ENCODE assay signal across 8 mouse cellular contexts in the genomic region with DNA sequence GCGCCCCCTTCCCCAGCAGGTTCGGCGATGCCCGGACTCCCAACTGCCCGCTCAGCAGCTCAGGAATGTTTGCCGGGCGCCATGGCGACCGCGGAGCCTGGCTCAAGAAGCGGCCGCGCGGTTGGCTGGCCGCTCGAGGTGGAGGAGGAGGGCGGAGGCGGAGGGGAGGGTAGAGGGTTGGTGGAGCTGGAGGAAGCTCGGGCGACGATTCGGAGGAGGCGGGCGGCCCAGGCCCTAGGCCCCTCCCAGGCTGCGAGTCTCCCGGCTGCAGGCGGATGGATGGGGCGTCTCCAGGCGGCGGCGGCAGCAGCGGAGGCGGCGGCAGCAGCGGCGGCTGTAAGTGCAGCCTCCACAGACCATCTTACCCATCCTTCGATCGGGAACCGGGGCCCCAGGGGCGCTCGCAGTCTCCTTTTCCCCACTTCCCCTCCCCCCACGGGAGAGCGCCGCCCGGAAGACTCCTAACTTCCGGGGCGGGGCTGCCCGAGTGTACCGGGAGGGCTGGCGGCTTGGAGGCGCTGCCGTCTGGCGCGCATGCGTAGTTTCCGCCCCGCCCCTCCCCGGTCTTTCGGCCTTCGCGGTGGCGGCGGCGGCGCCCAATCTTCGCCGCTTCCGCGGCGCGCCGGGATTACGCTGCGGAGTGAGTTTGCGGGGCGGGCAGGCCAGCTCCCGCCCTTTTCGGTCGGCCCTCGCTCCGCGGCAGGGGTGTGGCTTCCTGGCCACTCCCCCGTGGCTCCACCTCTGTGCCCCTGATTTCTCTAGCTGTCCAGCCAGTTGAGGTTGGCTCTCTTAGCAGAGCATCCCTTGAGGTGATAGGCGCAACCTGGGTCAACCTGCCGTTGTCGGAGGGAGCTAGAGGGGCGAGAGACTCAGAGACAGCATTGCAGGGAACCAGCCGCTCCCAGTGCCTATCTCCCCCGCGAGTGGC. TPM values are rescaled to one million over a fixed set of nuclear protein-coding genes. Genes with fewer than 3 reads are reported as not detected.
A peak's percentile ranks its signal among the peaks of the same experiment; 100 is the strongest.
DNase-seq lines count a peak whose midpoint lies in the region; ATAC-seq and TF ChIP-seq lines count a peak whose summit lies in the region.

A gene (plus strand): TSS at position 207 of the 928 bp plus-strand sequence.
A gene (minus strand): TSS at position 372 of the 928 bp plus-strand sequence.

- DNase-seq in Patski (ENCODE audit: low read depth, low spot score), result peak; percentile 64
- DNase-seq in cerebellum, postnatal 14 days, result peak; percentile 96
- DNase-seq in frontal cortex, postnatal 25 days (ENCODE audit: low spot score in 2 of 2), result peak; percentile 89 to 90
- DNase-seq in hindbrain, embryonic 14.5 days (ENCODE audit: low spot score), result peak; percentile 94
- peak; percentile 96 for DNase-seq in layer of hippocampus, postnatal 36 days
- peak; percentile 97 for DNase-seq in lung, postnatal 36 days
- DNase-seq in retina, postnatal 1 day, result peak; percentile 98
- peak; percentile 93 to 94 for DNase-seq in urinary bladder, adult 18-20 months (ENCODE audit: low spot score in 2 of 2)

- peaks cover 34% of the 10 kb centered on the region for H3K4me1 ChIP-seq in hindbrain, embryonic 14.5 days (replicated peaks; ENCODE audit: control insufficient read depth, insufficient read depth, low read length)

- POLR2A ChIA-PET in Patski (lab: Charles Lee), result interaction anchor here (1.2 to 1.4 kb wide), 2 partner anchors 15 to 28 kb away, joined by 3 read pairs; no protein-coding TSS in a partner anchor

- H3K9ac ChIP-seq in hindbrain, embryonic 14.5 days, result peak within 1 kb of the TSS; percentile 83

- H3K27ac ChIP-seq in hindbrain, embryonic 14.5 days, result peak within 1 kb of the TSS; percentile 100

- CTCF ChIA-PET in Patski (lab: Charles Lee), result interaction anchor here (1.1 to 1.4 kb wide), 3 partner anchors 10 to 24 kb away, joined by 3 read pairs; no protein-coding TSS in a partner anchor

- ATAC-seq in Patski, result peak; percentile 98
- peak; percentile 99 for ATAC-seq in hindbrain, embryonic 14.5 days (ENCODE audit: low FRiP score)

- H3K36me3 ChIP-seq in hindbrain, embryonic 14.5 days (replicated peaks; ENCODE audit: control insufficient read depth, insufficient read depth), result peaks cover 8% of the 10 kb centered on the region

- no peaks in the 10 kb centered on the region for H3K27me3 ChIP-seq in Patski
- no peaks in the 10 kb centered on the region for H3K27me3 ChIP-seq in hindbrain, embryonic 14.5 days (ENCODE audit: control insufficient read depth, insufficient read depth, low read length)

- in situ Hi-C loops in Patski (cut with MboI; ENCODE audit: low pct_unique_long_range_greater_than_20kb), result no loop called here

- no peaks in the 10 kb centered on the region for H3K9me3 ChIP-seq in hindbrain, embryonic 14.5 days (ENCODE audit: control insufficient read depth, low read length)

- 0% methylated on average over 66 of the region's 90 CpGs for WGBS in hindbrain, embryonic 14.5 days

- peak within 1 kb of the TSS; percentile 79 for H3K4me2 ChIP-seq in hindbrain, embryonic 14.5 days (replicated peaks)

- H3K4me3 ChIP-seq in hindbrain, embryonic 14.5 days (replicated peaks; ENCODE audit: low read length), result peak within 1 kb of the TSS; percentile 89

- TF ChIP-seq CTCF in Patski (IDR thresholded peaks at IDR 0.05), result no peak

RNA-seq across cellular contexts. Expression of the first gene that starts in this region (rescaled TPM):
- polyA plus RNA-seq in Patski (2021), result 31.6 TPM
- 31.4 and 33.2 TPM in 2 replicates for polyA plus RNA-seq in hindbrain, embryonic 14.5 days (2014; fragmentation: Nextera tagmentation; extraction: Ambion mirVana)
- total RNA-seq in layer of hippocampus, postnatal 36 days (2021), result 10 to 100 TPM; 45.1 to 55.8 TPM

RNA-seq across cellular contexts. Expression of the second gene that starts in this region (rescaled TPM):
- 0.67 TPM for polyA plus RNA-seq in Patski (2021)
- polyA plus RNA-seq in hindbrain, embryonic 14.5 days (2014; fragmentation: Nextera tagmentation; extraction: Ambion mirVana), result 7.2 and 7.4 TPM in 2 replicates
- total RNA-seq in layer of hippocampus, postnatal 36 days (2021), result 10 to 100 TPM; 15.9 to 16.7 TPM

Comparison
In these comparisons a context has a peak if more than half of its experiments do, and no peak if none do; other contexts are left out.
1. Peak in every context shown above with its lines: DNase-seq, ATAC-seq, H3K4me3 ChIP-seq and H3K27ac ChIP-seq.